Mouse (Mus musculus) bone marrow, adult 2 months (tissue): ENCODE measurements around the gene Atp5mpl.

ENCODE experiments used
- CTCF ChIP-seq: fragments of 200-500 bp; IDR thresholded peaks from 2 replicates; pipeline ENCODE4 v1.5.1; 2011; ENCODE audit warnings: low read length, control low read depth; ENCODE audit not compliant: control insufficient read depth, insufficient read depth
- POLR2A ChIP-seq: fragments of 200-500 bp; IDR thresholded peaks from 2 replicates; pipeline ENCODE4 v1.6.1; 2011; ENCODE audit warnings: low read depth, mild to moderate bottlenecking, control low read depth, low read length, borderline replicate concordance; ENCODE audit not compliant: control insufficient read depth

DNA sequence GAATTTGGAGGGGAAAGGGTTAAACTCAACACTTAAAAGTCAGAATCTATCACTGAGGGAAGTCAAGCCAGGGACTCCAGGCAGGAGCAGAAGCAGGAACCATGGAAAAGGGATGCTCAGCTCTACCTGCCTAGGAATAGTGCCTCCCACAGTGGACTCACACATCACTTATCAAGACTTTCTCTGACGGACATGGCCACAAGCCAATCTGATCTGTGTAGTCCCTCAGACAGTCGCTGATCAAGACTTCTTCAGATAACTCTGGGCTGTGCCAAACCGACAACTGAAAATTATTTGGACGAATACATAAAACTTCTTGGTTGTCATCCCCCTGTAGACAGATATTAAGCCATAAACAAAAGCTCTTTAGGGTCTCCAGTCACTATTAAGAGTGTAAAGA, 3.3 kb upstream of the Atp5mpl start:
- TF ChIP-seq CTCF, result no peak
- no peak for TF ChIP-seq POLR2A
